11 mouse cellular contexts compared by ENCODE assay signal in the genomic region with DNA sequence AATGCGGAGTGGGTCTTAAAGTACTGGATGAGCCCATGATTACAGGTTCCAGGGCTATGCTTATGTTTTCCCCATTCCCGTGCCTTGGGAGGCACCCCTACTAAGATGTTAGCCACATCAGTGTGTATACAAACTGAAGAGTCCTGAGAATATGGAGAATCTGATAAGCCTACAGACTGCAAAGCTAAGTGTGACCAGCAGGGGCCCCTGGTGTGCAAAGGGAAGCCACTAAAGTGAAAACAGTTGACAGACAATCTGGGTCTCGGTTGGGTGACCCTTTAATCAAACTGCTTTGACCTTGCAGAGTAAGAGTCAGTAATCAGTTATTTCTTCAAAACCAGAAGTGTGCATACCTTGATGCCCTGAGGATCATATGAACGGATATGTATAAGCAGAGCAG. TPM values are rescaled to one million over a fixed set of nuclear protein-coding genes. Genes with fewer than 3 reads are reported as not detected.
DNase-seq lines count a peak whose midpoint lies in the region; ATAC-seq and TF ChIP-seq lines count a peak whose summit lies in the region.
"Had no signal": no experiment of that assay in that cellular context is flagged by ENCODE, and none has a peak within 500 bp of the region (broad histone marks: within the 10 kb centered on the region; RNA-seq: fewer than 3 reads in every experiment).

No protein-coding gene starts in this region.

- TF ChIP-seq POLR2A in MEL (IDR thresholded peaks at IDR 0.05; ENCODE audit: control insufficient read depth in 1 of 2, insufficient read depth in 1 of 2, low read depth in 1 of 2, low read length in 2 of 2, poor library complexity in 1 of 2) = no peak

- no peaks in the 10 kb centered on the region for H3K9me3 ChIP-seq in MEL (replicated peaks; ENCODE audit: insufficient read depth, low read length)
- H3K9me3 ChIP-seq in liver, postnatal 0 days (ENCODE audit: low read length) = no peaks in the 10 kb centered on the region

- H3K27me3 ChIP-seq in MEL (ENCODE audit: control insufficient read depth in 1 of 2, insufficient read depth in 2 of 2, low read length in 2 of 2) = no peaks in the 10 kb centered on the region; a peak in 1 of 4 replicates
- H3K27me3 ChIP-seq in liver, postnatal 0 days (ENCODE audit: insufficient read depth, low read length) = no peaks in the 10 kb centered on the region
- H3K27me3 ChIP-seq: limb, embryonic 13.5 days had no signal

- no peak overlapping the region for H3K9ac ChIP-seq in MEL (ENCODE audit: control insufficient read depth, low read depth, low read length, poor library complexity, severe bottlenecking)
- no peak overlapping the region for H3K9ac ChIP-seq in liver, postnatal 0 days (replicated peaks)
- H3K9ac ChIP-seq: limb, embryonic 13.5 days had no signal

- TF ChIP-seq CTCF in MEL (IDR thresholded peaks at IDR 0.05 in 2 of 3, conservative IDR thresholded peaks at IDR 0.05 in 1 of 3; ENCODE audit: control insufficient read depth in 1 of 3, insufficient read depth in 1 of 3, low read depth in 2 of 3, low read length in 3 of 3, poor library complexity in 1 of 3, severe bottlenecking in 1 of 3) = peak; percentile 70 to 78 (median 74)
- TF ChIP-seq CTCF in liver, postnatal 0 days (IDR thresholded peaks at IDR 0.05; ENCODE audit: low read depth) = peak; percentile 71

- H3K4me2 ChIP-seq in liver, postnatal 0 days (ENCODE audit: low read depth, low read length) = no peak overlapping the region
- H3K4me2 ChIP-seq: limb, embryonic 13.5 days had no signal

- no peak for TF ChIP-seq EP300 in MEL (IDR thresholded peaks at IDR 0.05; ENCODE audit: low read depth in 1 of 2, low read length in 2 of 2)
- no peak for TF ChIP-seq EP300 in liver, postnatal 0 days (IDR thresholded peaks at IDR 0.05; ENCODE audit: low read depth)

- H3K4me1 ChIP-seq in MEL (ENCODE audit: control insufficient read depth in 1 of 2, insufficient read depth in 2 of 2, low read length in 2 of 2) = no peaks in the 10 kb centered on the region
- H3K4me1 ChIP-seq in liver, postnatal 0 days (ENCODE audit: insufficient read depth) = no peaks in the 10 kb centered on the region
- H3K4me1 ChIP-seq: forebrain, embryonic 10.5 days; limb, embryonic 13.5 days had no signal

- TF ChIP-seq RAD21 in MEL (IDR thresholded peaks at IDR 0.05; ENCODE audit: low read depth, low read length) = peak; percentile 76

- DNase-seq in kidney, adult 18-20 months = peak; percentile 21
- no peak for DNase-seq in kidney, adult 11 months
- peak; percentile 19 to 45 for DNase-seq in B cell, adult 2 months
- DNase-seq in MEL (ENCODE audit: low read depth, low spot score) = peak; percentile 59
- DNase-seq in liver, postnatal 0 days = peak; percentile 47
- DNase-seq in layer of hippocampus, adult 9-11 months = no peak
- DNase-seq in gastrocnemius, postnatal 4 days (ENCODE audit: low spot score in 2 of 2) = no peak
- DNase-seq in urinary bladder, postnatal 4 days (ENCODE audit: low spot score in 2 of 2) = no peak

- WGBS in liver, postnatal 0 days (ENCODE audit: insufficient replicate concordance) = 54% methylated on average over 4 of the region's 4 CpGs

- no peaks in the 10 kb centered on the region for H3K36me3 ChIP-seq in MEL (ENCODE audit: control insufficient read depth in 1 of 2, insufficient read depth in 2 of 2, low read length in 2 of 2)
- H3K36me3 ChIP-seq in liver, postnatal 0 days (replicated peaks; ENCODE audit: insufficient read depth, low read length) = no peaks in the 10 kb centered on the region
- H3K36me3 ChIP-seq: forebrain, embryonic 10.5 days; limb, embryonic 13.5 days had no signal

- H3K79me2 ChIP-seq in MEL (ENCODE audit: control insufficient read depth, insufficient read depth, low read length, poor library complexity) = no peaks in the 10 kb centered on the region

- H3K27ac ChIP-seq in MEL (ENCODE audit: control insufficient read depth, low read depth, low read length) = no peak overlapping the region
- H3K27ac ChIP-seq in liver, postnatal 0 days (ENCODE audit: low read depth) = no peak overlapping the region
- H3K27ac ChIP-seq: forebrain, embryonic 10.5 days; limb, embryonic 13.5 days had no signal

- no peak overlapping the region for H3K4me3 ChIP-seq in MEL (ENCODE audit: control insufficient read depth in 1 of 2, insufficient read depth in 1 of 2, low read depth in 2 of 2, low read length in 2 of 2)
- no peak overlapping the region for H3K4me3 ChIP-seq in liver, postnatal 0 days (ENCODE audit: low read depth, low read length)
- H3K4me3 ChIP-seq: forebrain, embryonic 10.5 days; limb, embryonic 13.5 days; myocyte had no signal

- ATAC-seq in liver, postnatal 0 days = no peak

TF ChIP-seq in MEL, 35 proteins besides CTCF, POLR2A, EP300 and RAD21:
- TF ChIP-seq SMC3 (IDR thresholded peaks at IDR 0.05; ENCODE audit: low read depth, low read length) (peak; percentile 94), ZMIZ1 (IDR thresholded peaks at IDR 0.05; ENCODE audit: low read depth, low read length) (no peak), UBTF (IDR thresholded peaks at IDR 0.05; ENCODE audit: borderline replicate concordance, insufficient read depth, low read depth, low read length) (no peak), GATA1 (IDR thresholded peaks at IDR 0.05; ENCODE audit: low read depth, low read length) (peak; percentile 72), ZNF384 (IDR thresholded peaks at IDR 0.05; ENCODE audit: low read depth, low read length) (no peak), ZC3H11A (IDR thresholded peaks at IDR 0.05; ENCODE audit: low read depth, low read length) (peak; percentile 84)

RNA-seq across cellular contexts. Expression of a gene that starts 21.8 kb away (rescaled TPM):
- 0.59 and 0.65 TPM in 2 replicates for total RNA-seq in MEL (2012; rRNA removed)
- 1 to 10 TPM in 1 of 2 experiments, not detected in 1; 1.4 TPM for polyA plus RNA-seq in MEL (2012; ENCODE audit: insufficient read depth in 1 of 2, insufficient read length in 2 of 2, low read depth in 1 of 2, low replicate concordance in 2 of 2, missing spikeins in 1 of 2)
- polyA plus RNA-seq in liver, postnatal 0 days (2015; fragmentation: Nextera tagmentation; extraction: Ambion mirVana) = 0.20 and 0.21 TPM in 2 replicates
- total RNA-seq in gastrocnemius, postnatal 4 days (2021) = 1 to 10 TPM in 1 of 2 experiments, under 1 TPM in 1; 0.88 to 1.0 TPM
- polyA plus RNA-seq: myocyte had no signal

Comparison
In these comparisons a context has a peak if more than half of its experiments do, and no peak if none do; other contexts are left out.
1. DNase-seq: peak in kidney, adult 18-20 months (single experiment), B cell, adult 2 months (2 of 2), MEL (single experiment) and liver, postnatal 0 days (single experiment); none in kidney, adult 11 months (single experiment), layer of hippocampus, adult 9-11 months (single experiment), gastrocnemius, postnatal 4 days (0 of 2) and urinary bladder, postnatal 4 days (0 of 2).